Mouse (Mus musculus) kidney, embryonic 14.5 days (tissue): Measurements from ENCODE around the gene Myl3. TPM values are rescaled to one million over a fixed set of nuclear protein-coding genes. Genes with fewer than 3 reads are reported as not detected.

Experiments used
- ATAC-seq: fragments of 200-750 bp; cut with Nextera tagmentation; 2 replicates; pipeline ENCODE4 v1.8.0; 2017; ENCODE audit warnings: moderate number of reproducible peaks, mild to moderate bottlenecking, moderate TSS enrichment, moderate library complexity; ENCODE audit not compliant: low FRiP score, low TSS enrichment
- H3K27ac ChIP-seq: fragments of 300-500 bp; sonication (generic); 2 replicates; pipeline ENCODE4 v1.5.1; 2014; ENCODE audit warnings: low read depth, mild to moderate bottlenecking, low read length, moderate library complexity, mixed read lengths
- H3K27me3 ChIP-seq: fragments of 300-500 bp; sonication (generic); 2 replicates; pipeline ENCODE4 v1.6.1; 2014; ENCODE audit warnings: mild to moderate bottlenecking, low read length; ENCODE audit not compliant: control insufficient read depth, insufficient read depth
- H3K36me3 ChIP-seq: fragments of 300-500 bp; sonication (generic); 2 replicates; pipeline ENCODE4 v1.6.1; 2014; ENCODE audit warnings: low read length, mixed read lengths; ENCODE audit not compliant: control insufficient read depth, insufficient read depth
- H3K4me1 ChIP-seq: fragments of 300-500 bp; sonication (generic); 2 replicates; pipeline ENCODE4 v1.6.1; 2014; ENCODE audit warnings: low read length, mixed read lengths; ENCODE audit not compliant: control insufficient read depth, insufficient read depth
- H3K4me2 ChIP-seq: fragments of 300-500 bp; sonication (generic); replicated peaks from 2 replicates; pipeline ENCODE4 v1.6.1; 2014; ENCODE audit warnings: low read depth, mild to moderate bottlenecking, low read length
- H3K4me3 ChIP-seq: fragments of 300-500 bp; sonication (generic); 2 replicates; pipeline ENCODE4 v1.5.1; 2014; ENCODE audit warnings: mild to moderate bottlenecking, low read length
- H3K9ac ChIP-seq: fragments of 300-500 bp; sonication (generic); 2 replicates; pipeline ENCODE4 v1.6.1; 2014; ENCODE audit warnings: low read depth, mild to moderate bottlenecking, low read length, moderate library complexity
- H3K9me3 ChIP-seq: fragments of 300-500 bp; sonication (generic); 2 replicates; pipeline ENCODE4 v1.6.1; 2016; ENCODE audit warnings: low read length; ENCODE audit not compliant: control insufficient read depth
- WGBS: fragments of 180-500 bp; shearing (Covaris S2); extraction: QIAGEN DNeasy Blood & Tissue Kit; methylation state at CpG from one replicate; pipeline ENCODE4 v1.1.7; 2014; 5-methylcytosine and 5-hydroxymethylcytosine counted together
- polyA plus RNA-seq: library from polyadenylated mRNA; unstranded; fragments of >200 nt; fragmentation: Nextera tagmentation; extraction: Ambion mirVana; gene quantifications from 2 replicates; pipeline ENCODE4 v1.2.1, GENCODE M21; 2014

Gene Myl3
- polyA plus RNA-seq, 1 experiment from 2014 or later = 1.4 TPM

DNA sequence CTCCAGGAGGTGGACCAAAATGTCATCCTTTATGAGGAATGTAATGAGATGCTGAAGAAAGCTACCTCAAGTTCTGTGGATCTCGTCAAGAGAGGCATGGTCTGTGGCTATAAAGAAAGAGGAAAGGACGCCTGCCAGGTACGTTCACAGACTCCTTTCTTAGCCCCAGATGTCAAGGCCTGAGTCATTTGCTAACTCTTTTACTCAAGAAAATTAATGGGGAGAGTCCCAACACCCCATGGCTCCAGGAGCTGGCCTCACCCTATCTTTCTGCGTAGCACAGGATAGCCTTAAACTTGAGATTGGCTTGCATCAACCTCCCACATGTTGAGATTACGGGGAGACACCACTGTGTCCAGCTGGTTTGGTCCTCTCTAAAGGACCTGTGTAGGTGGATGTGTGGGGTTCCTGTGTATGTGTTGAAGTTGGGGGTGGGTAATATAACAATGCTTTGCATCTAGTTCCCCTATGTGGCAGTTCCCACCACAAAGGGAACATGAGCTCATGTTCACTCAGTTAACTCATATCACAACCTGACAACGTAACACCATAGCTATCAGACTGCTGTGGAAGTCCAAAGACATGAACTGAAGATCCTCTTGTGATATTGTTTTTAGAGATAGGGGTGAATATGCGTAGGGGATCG lies 59.3 kb downstream of the Myl3 start:
- Histone ChIP-seq H3K27me3 (no peaks in the 10 kb centered on the region), H3K4me1 (no peaks in the 10 kb centered on the region), H3K4me2 (no peak overlapping the region), H3K9me3 (no peaks in the 10 kb centered on the region), H3K36me3 (no peaks in the 10 kb centered on the region), H3K27ac (no peak overlapping the region), H3K9ac (no peak overlapping the region), H3K4me3 (no peak overlapping the region)
- 95% methylated on average over 8 of the region's 8 CpGs for WGBS
- ATAC-seq = no peak

GRCm38 (mm10) chr9:110803294-110803693 lies 61.6 kb downstream of the Myl3 start:
- Histone ChIP-seq H3K27ac (no peak overlapping the region), H3K4me1 (no peaks in the 10 kb centered on the region), H3K9ac (no peak overlapping the region), H3K9me3 (no peaks in the 10 kb centered on the region), H3K27me3 (no peaks in the 10 kb centered on the region), H3K36me3 (no peaks in the 10 kb centered on the region), H3K4me3 (no peak overlapping the region), H3K4me2 (no peak overlapping the region)
- ATAC-seq = no peak
- 68% methylated on average over 4 of the region's 4 CpGs for WGBS

GRCm38 (mm10) chr9:110810051-110810450 lies 68.4 kb downstream of the Myl3 start:
- Histone ChIP-seq H3K9me3 (no peaks in the 10 kb centered on the region), H3K27me3 (no peaks in the 10 kb centered on the region), H3K36me3 (no peaks in the 10 kb centered on the region), H3K4me3 (no peak overlapping the region), H3K4me1 (no peaks in the 10 kb centered on the region), H3K4me2 (no peak overlapping the region), H3K27ac (no peak overlapping the region), H3K9ac (no peak overlapping the region)
- no peak for ATAC-seq
- 84% methylated on average over 4 of the region's 4 CpGs for WGBS

- Histone ChIP-seq H3K4me2 (no peak within 1 kb of the TSS), H3K4me3 (no peak within 1 kb of the TSS), H3K4me1 (no peaks in the 10 kb centered on the region), H3K9ac (no peak within 1 kb of the TSS), H3K27me3 (no peaks in the 10 kb centered on the region), H3K27ac (no peak within 1 kb of the TSS), H3K9me3 (no peaks in the 10 kb centered on the region), H3K36me3 (no peaks in the 10 kb centered on the region)
- no peak for ATAC-seq
- WGBS = 60% methylated on average over 18 of the region's 18 CpGs
Measured at GRCm38 (mm10) chr9:110813789-110814188, 72.1 kb downstream of the Myl3 start, which contains the start of gene Prss44. Gene Prss44 (plus strand): TSS chr9:110813994.

Other genes with a start within 250 kb of the Myl3 start
- gene Setd2, start 209.3 kb upstream of the Myl3 start, polyA plus RNA-seq = 46.5 and 55.9 TPM in 2 replicates
- 23.6 and 64.4 TPM in 2 replicates for gene Nradd, start 117.4 kb upstream of the Myl3 start, polyA plus RNA-seq
- gene Nbeal2, start 87.7 kb upstream of the Myl3 start, polyA plus RNA-seq = 2.6 and 4.8 TPM in 2 replicates
- 160 and 193 TPM in 2 replicates for gene Ccdc12, start 85.4 kb upstream of the Myl3 start, polyA plus RNA-seq
- 27.3 and 40.9 TPM in 2 replicates for gene Pth1r, start 5.3 kb downstream of the Myl3 start, polyA plus RNA-seq
- not detected in 2 replicates for gene Prss42, start 56.3 kb downstream of the Myl3 start, polyA plus RNA-seq
- not detected in 2 replicates for gene Prss44, start 72.1 kb downstream of the Myl3 start, polyA plus RNA-seq
- gene Prss43, start 84.8 kb downstream of the Myl3 start, polyA plus RNA-seq = not detected in 2 replicates
- gene Prss45, start 92.7 kb downstream of the Myl3 start, polyA plus RNA-seq = not detected in 2 replicates
- not detected in 2 replicates for gene Prss46, start 102.6 kb downstream of the Myl3 start, polyA plus RNA-seq
- 0.24 and 1.1 TPM in 2 replicates for gene Prss50, start 116.1 kb downstream of the Myl3 start, polyA plus RNA-seq
- 2.4 and 4.1 TPM in 2 replicates for gene Als2cl, start 138.0 kb downstream of the Myl3 start, polyA plus RNA-seq
- gene Tmie, start 138.3 kb downstream of the Myl3 start, polyA plus RNA-seq = 0.38 and 0.49 TPM in 2 replicates
- gene Fam240a, start 175.0 kb downstream of the Myl3 start, polyA plus RNA-seq = not detected in 2 replicates
- gene Tdgf1, start 204.3 kb downstream of the Myl3 start, polyA plus RNA-seq = not detected in 2 replicates
- 0.15 TPM in 1 of 2 replicates, not detected in the other for gene Lrrc2, start 209.7 kb downstream of the Myl3 start, polyA plus RNA-seq
- gene Rtp3, start 248.7 kb downstream of the Myl3 start, polyA plus RNA-seq = 0.32 TPM in 1 of 2 replicates, not detected in the other